Mouse (Mus musculus): ENCODE results near the gene Elobl. TPM values are rescaled to one million over a fixed set of nuclear protein-coding genes. Genes with fewer than 3 reads are reported as not detected.
A peak's percentile ranks its signal among the peaks of the same experiment; 100 is the strongest.

Elobl gene
- total and polyA plus RNA-seq, 3 experiments = not detected

DNA sequence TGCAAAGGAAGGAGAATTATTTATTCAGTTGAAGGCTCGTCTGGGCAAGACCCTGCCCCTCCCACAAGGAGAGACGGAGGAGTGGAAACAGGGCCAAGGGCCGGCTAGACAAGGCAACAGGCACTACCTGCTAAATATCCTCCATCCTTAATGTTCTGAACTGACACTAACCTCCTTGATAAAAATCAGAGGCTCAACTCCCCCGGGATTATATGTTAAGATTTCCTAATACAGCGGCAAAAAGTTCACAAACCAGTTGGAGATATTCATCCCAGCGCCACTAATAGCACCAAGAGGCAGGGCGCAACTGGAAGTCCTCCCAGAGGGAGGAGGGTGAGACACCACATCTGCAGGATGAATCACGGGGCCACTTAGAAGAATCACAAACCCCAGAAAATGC, 17.8 kb downstream of the Elobl start:
- H3K9me3 ChIP-seq (replicated peaks; ENCODE audit: low read length) = no peaks in the 10 kb centered on the region
- no peak overlapping the region for H3K9ac ChIP-seq (ENCODE audit: insufficient read depth, low read depth)
- H3K79me2 ChIP-seq (replicated peaks; ENCODE audit: control insufficient read depth, extremely low read depth, insufficient read depth, poor library complexity, severe bottlenecking) = peaks cover 31% of the 10 kb centered on the region
- peaks cover 43 to 76% of the 10 kb centered on the region in 2 experiments for H3K36me3 ChIP-seq (replicated peaks in 1 of 2; ENCODE audit: control insufficient read depth in 1 of 2, insufficient read depth in 1 of 2, low read length in 1 of 2)
- H3K27ac ChIP-seq (ENCODE audit: insufficient read depth, low read depth) = no peak overlapping the region
- H3K27me3 ChIP-seq (replicated peaks) = no peaks in the 10 kb centered on the region
- in situ Hi-C loops (cut with MboI; ENCODE audit: low pct_ligation_motif_present, low pct_unique_long_range_greater_than_20kb, low sequenced_read_pairs) (no loop called here), dilution Hi-C loops (cut with MboI; ENCODE audit: extremely low pct_ligation_motif_present, extremely low pct_unique_long_range_greater_than_20kb, low sequenced_read_pairs) (no loop called here)
- H3K4me3 ChIP-seq (replicated peaks in 1 of 3; ENCODE audit: low read depth in 2 of 3, low read length in 2 of 3, poor library complexity in 1 of 3) = no peak overlapping the region
- TF ChIP-seq HCFC1 (IDR thresholded peaks at IDR 0.05; ENCODE audit: low read depth, low read length) (no peak), JUND (conservative IDR thresholded peaks at IDR 0.05; ENCODE audit: low read depth, low read length) (no peak), IRF4 (IDR thresholded peaks at IDR 0.05; ENCODE audit: low read depth, low read length) (no peak), NRF1 (IDR thresholded peaks at IDR 0.05; ENCODE audit: low read depth, low read length) (no peak), CHD1 (IDR thresholded peaks at IDR 0.05; ENCODE audit: low read depth, low read length) (no peak), SMC3 (IDR thresholded peaks at IDR 0.05; ENCODE audit: low read depth, low read length) (no peak), POLR2A (IDR thresholded peaks at IDR 0.05; ENCODE audit: low read depth, low read length) (no peak), SIN3A (IDR thresholded peaks at IDR 0.05; ENCODE audit: low read length) (no peak), ZNF384 (IDR thresholded peaks at IDR 0.05; ENCODE audit: low read depth, low read length) (no peak), E2F4 (IDR thresholded peaks at IDR 0.05; ENCODE audit: insufficient replicate concordance, low read depth, low read length) (no peak), RCOR1 (conservative IDR thresholded peaks at IDR 0.05; ENCODE audit: low read depth, low read length) (no peak), TBP (conservative IDR thresholded peaks at IDR 0.05; ENCODE audit: low read depth, low read length) (no peak), PAX5 (IDR thresholded peaks at IDR 0.05; ENCODE audit: low read length) (no peak), MEF2A (IDR thresholded peaks at IDR 0.05; ENCODE audit: borderline replicate concordance, low read depth, low read length) (no peak)
- H3K4me1 ChIP-seq (ENCODE audit: control insufficient read depth in 1 of 2, insufficient read depth in 2 of 2) = peaks cover 23 to 75% of the 10 kb centered on the region in 2 experiments
- H3K4me2 ChIP-seq (ENCODE audit: insufficient read depth, low read depth, poor library complexity, severe bottlenecking) = no peak overlapping the region
- DNase-seq (ENCODE audit: extremely low read depth) = no peak

DNA sequence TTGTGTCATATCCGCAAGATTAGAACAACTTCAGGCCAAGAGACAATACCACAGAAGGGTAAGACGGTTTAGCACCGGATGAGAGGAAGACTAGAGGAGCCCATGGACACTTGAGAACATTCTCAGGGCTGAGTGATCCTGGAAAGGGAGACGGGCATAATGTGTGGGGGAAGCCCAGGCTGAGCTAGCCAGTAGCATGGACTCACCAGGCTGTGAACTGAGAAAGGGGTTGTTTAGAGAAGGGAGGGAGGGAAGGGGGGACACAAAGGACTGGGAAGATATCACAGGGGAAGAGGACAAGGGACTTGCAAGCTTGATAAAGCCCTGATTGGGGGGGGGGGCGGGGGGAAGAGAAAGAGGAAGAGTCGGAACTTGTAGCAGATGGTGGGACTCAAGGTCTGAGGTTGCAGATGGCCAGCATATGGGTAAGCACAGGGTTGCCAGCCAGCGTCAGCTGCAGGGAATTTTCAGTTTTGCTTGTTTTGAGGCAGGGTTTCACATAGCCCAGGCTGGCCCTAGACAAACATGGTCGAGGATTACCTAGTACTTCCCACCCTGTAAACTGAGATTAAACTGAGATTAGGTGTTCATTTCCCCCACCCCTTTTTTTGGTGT, 20.7 kb downstream of the Elobl start:
- H3K4me3 ChIP-seq (replicated peaks in 1 of 3; ENCODE audit: low read depth in 2 of 3, low read length in 2 of 3, poor library complexity in 1 of 3) = no peak overlapping the region
- in situ Hi-C loops (cut with MboI; ENCODE audit: low pct_ligation_motif_present, low pct_unique_long_range_greater_than_20kb, low sequenced_read_pairs) (no loop called here), dilution Hi-C loops (cut with MboI; ENCODE audit: extremely low pct_ligation_motif_present, extremely low pct_unique_long_range_greater_than_20kb, low sequenced_read_pairs) (no loop called here)
- H3K36me3 ChIP-seq (replicated peaks in 1 of 2; ENCODE audit: control insufficient read depth in 1 of 2, insufficient read depth in 1 of 2, low read length in 1 of 2) = peaks cover 57 to 88% of the 10 kb centered on the region in 2 experiments
- peaks cover 15% of the 10 kb centered on the region for H3K79me2 ChIP-seq (replicated peaks; ENCODE audit: control insufficient read depth, extremely low read depth, insufficient read depth, poor library complexity, severe bottlenecking)
- peak; percentile 44 for DNase-seq (ENCODE audit: extremely low read depth)
- TF ChIP-seq ETS1 (conservative IDR thresholded peaks at IDR 0.05; ENCODE audit: low read depth, low read length) = peak; percentile 20; the same call in 1 of the 2 replicates
- no peak for TF ChIP-seq UBTF (IDR thresholded peaks at IDR 0.05; ENCODE audit: low read depth, low read length)
- TF ChIP-seq USF2 (conservative IDR thresholded peaks at IDR 0.05; ENCODE audit: low read depth, low read length) = no peak
- TF ChIP-seq EP300 (IDR thresholded peaks at IDR 0.05; ENCODE audit: low read length) = peak; percentile 42; the same call in 1 of the 2 replicates
- no peak for TF ChIP-seq BHLHE40 (IDR thresholded peaks at IDR 0.05; ENCODE audit: low read depth, low read length)
- TF ChIP-seq CTCF (conservative IDR thresholded peaks at IDR 0.05 in 1 of 2, IDR thresholded peaks at IDR 0.05 in 1 of 2; ENCODE audit: low read depth in 2 of 2, low read length in 2 of 2) = no peak
- no peak for TF ChIP-seq USF1 (IDR thresholded peaks at IDR 0.05; ENCODE audit: low read depth, low read length)
- TF ChIP-seq SIN3A (IDR thresholded peaks at IDR 0.05; ENCODE audit: low read length) = no peak
- TF ChIP-seq ZNF384 (IDR thresholded peaks at IDR 0.05; ENCODE audit: low read depth, low read length) = peak; percentile 52
- no peak for TF ChIP-seq POLR2AphosphoS2 (IDR thresholded peaks at IDR 0.05; ENCODE audit: low read depth, low read length)
- no peak for TF ChIP-seq RAD21 (IDR thresholded peaks at IDR 0.05; ENCODE audit: low read depth, low read length)
- TF ChIP-seq TCF12 (IDR thresholded peaks at IDR 0.05; ENCODE audit: low read depth, low read length) = 0 out of 2 replicates have a peak, but pooled peaks have one; percentile 32
- TF ChIP-seq MEF2A (IDR thresholded peaks at IDR 0.05; ENCODE audit: borderline replicate concordance, low read depth, low read length) = no peak
- H3K4me2 ChIP-seq (ENCODE audit: insufficient read depth, low read depth, poor library complexity, severe bottlenecking) = no peak overlapping the region
- no peak overlapping the region for H3K27ac ChIP-seq (ENCODE audit: insufficient read depth, low read depth)
- H3K9me3 ChIP-seq (replicated peaks; ENCODE audit: low read length) = no peaks in the 10 kb centered on the region
- no peaks in the 10 kb centered on the region for H3K27me3 ChIP-seq (replicated peaks)
- H3K9ac ChIP-seq (ENCODE audit: insufficient read depth, low read depth) = no peak overlapping the region
- peaks cover 11 to 52% of the 10 kb centered on the region in 2 experiments for H3K4me1 ChIP-seq (ENCODE audit: control insufficient read depth in 1 of 2, insufficient read depth in 2 of 2)

All from CH12.LX (cell line).